Mouse (Mus musculus) cerebellum, adult 9-11 months (tissue): ENCODE measurements around the gene Tmem163.
A peak's percentile ranks its signal among the peaks of the same experiment; 100 is the strongest.

Experiments used
- DNase-seq: peaks from one replicate; pipeline ENCODE4 v3.0.0; 2022

The Tmem163 gene

DNA sequence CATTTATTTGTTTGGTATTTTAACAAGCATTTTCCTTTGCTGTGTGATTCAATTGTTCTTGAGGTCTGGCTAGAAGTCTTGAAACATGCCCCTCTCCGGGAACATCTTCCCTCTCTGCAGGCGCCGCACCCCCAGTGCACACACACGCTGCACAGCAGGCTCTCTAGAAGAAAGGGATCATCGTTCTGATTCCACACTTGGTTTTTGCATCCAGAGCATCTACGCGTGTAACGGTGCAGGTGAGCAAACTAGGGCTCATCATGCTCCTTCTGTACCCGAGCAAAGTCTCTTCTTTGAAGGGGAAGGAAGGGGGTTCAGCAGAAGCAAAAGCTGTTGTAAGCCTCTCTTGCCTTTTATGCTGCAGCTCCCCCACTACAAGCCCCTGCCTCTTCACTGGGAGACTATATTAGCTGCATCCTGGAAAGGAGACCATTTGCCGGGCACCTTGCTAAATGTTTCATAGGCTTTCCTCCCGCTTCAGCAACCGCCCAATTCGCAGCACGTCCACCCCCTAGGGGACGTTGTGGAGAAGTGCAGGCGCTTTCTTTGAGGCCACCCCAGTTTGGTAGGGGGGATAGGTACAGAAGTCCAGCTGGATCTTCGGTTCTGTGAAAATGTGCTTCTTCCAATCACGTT lies at the start of gene Tmem163:
Gene Tmem163, minus strand, starts transcription at position 51 of the 636 bp plus-strand sequence.
- peak; percentile 74 for DNase-seq

DNA sequence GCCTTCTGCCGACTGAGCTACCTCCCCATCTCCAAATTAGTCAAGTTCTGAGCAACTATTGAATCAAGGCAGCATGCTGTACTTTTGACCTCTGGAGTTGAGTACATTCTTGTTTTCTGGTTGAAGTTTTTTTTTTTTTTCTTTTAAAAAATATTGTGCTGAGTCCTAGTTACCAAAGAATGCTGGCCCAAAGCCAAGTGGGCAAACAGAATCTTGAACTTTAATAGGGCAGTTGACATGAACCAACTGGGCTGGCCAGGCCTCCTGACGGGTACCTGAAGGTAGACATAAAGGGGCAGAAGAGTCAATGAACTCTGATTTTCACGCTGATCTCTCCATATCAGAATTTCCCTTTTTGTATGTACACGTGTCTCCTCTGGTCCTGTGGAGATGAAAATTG lies 49.7 kb upstream of the Tmem163 start, which contains the start of gene Acmsd:
Gene Acmsd, plus strand, starts transcription at position 318 of the 400 bp plus-strand sequence.
- DNase-seq: no peak

DNA sequence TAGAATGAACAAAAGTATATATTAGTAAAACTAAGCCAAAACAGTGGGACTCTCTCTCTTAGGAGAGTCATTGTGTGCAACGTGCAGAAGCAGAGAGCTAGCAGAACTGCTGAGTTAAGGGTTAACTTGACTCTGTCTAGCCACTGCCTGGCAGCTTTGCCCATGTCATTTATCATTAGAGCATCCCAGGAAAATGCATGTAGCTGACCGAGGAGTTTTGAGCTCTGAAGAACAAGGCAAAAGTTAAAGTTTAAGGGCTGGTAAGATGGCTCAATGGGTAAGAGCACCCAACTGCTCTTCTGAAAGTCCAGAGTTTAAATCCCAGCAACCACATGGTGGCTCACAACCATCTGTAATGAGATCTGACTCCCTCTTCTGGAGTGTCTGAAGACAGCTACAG lies 44.2 kb upstream of the Tmem163 start:
- DNase-seq: no peak

- no peak for DNase-seq
These were observed 38.9 kb upstream of the Tmem163 start for GRCm38 (mm10) chr1:127718290-127718689.

- no peak for DNase-seq
These were observed 37.1 kb upstream of the Tmem163 start for GRCm38 (mm10) chr1:127716441-127716840.

- DNase-seq: no peak
These were observed 26.9 kb upstream of the Tmem163 start for GRCm38 (mm10) chr1:127706269-127706668.

- no peak for DNase-seq
These were observed 22.8 kb upstream of the Tmem163 start for GRCm38 (mm10) chr1:127702187-127702586.

DNA sequence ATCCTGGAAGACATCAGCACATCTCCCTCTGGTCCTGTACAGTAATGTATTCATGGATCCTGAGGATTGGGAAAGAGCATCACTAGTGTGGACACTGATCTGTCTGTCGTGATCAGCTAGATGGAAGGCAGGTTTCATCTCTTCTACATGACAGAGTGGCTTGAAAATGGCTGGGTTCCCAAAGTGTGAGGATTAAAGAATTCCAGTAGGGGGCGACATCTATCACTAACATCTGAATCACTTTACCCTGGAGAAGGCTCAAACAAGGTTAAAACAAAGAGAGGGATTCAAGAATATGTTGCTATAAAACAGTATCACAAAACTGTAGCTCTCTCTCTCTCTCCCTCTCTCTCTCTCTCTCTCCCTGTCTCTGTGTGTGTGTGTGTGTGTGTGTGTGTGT lies 17.2 kb upstream of the Tmem163 start:
- no peak for DNase-seq

- peak; percentile 86 for DNase-seq
These were observed 1.4 kb downstream of the Tmem163 start for GRCm38 (mm10) chr1:127677661-127678580.

- DNase-seq: peak; percentile 74
These were observed 2.2 kb downstream of the Tmem163 start for GRCm38 (mm10) chr1:127677131-127677631.

GRCm38 (mm10) chr1:127676516-127677099 lies 2.7 kb downstream of the Tmem163 start:
- peak; percentile 70 for DNase-seq

GRCm38 (mm10) chr1:127676116-127676515 lies 3.2 kb downstream of the Tmem163 start:
- peak; percentile 88 for DNase-seq

DNA sequence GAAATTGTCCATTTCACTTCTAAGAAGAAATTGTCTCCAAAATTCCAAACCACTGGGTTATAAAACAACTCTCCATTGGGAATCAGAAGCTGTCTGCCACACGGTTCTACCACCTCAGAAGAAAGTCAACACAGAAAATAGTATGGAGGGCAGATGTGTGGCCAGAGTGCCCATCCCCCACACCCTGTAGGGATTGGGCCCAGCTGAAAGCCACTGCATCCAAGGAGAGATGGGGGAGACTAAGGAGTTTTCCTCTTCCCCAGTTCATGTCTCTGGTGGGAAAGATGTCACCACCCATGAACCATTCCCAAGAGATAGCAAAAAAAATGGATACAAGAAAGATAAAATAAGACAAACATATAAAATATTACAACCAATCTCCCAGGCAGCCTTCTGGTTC lies 4.1 kb downstream of the Tmem163 start:
- peak; percentile 46 for DNase-seq

DNA sequence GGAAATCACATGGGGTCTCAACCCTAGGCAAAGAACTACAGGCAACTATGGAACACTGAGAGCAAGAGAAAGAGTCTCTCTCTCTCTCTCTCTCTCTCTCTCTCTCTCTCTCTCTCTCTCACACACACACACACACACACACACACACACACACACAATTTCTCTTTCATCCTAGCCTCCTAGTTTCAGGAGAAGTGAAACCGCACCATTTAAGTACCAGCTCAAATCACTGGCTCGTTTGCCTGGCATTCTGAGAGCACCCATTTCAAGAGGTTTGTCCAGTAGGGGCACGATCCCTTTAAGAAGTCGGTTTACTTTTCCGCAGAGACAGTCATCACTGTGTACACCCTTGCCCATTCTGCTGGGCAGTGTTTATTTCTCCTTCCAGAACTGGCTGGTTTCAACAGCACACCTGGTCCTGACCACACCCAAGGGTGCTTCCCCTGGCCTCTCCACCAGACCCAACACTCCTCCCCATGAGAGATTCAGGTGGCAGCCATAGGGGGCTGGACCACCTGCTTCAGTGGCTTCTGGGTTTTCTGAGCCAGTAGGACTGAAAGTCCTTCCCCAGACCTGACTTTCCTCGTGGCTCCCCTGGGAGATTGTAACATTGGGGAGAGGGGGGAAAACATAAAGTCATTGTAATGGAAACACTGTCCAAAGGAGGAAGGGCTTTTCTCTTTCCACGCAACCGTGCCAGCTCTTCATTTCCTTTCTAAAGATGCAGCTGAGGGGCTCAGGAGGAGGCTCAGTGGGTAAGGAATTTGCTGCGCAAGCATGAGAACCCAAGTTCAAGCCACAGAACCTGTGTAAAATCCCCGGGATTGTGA lies 5.9 kb downstream of the Tmem163 start:
- no peak for DNase-seq

- peak; percentile 55 for DNase-seq
These were observed 11.2 kb downstream of the Tmem163 start for GRCm38 (mm10) chr1:127668161-127668560.

GRCm38 (mm10) chr1:127667110-127667860 lies 12.1 kb downstream of the Tmem163 start:
- DNase-seq: peak; percentile 5

DNA sequence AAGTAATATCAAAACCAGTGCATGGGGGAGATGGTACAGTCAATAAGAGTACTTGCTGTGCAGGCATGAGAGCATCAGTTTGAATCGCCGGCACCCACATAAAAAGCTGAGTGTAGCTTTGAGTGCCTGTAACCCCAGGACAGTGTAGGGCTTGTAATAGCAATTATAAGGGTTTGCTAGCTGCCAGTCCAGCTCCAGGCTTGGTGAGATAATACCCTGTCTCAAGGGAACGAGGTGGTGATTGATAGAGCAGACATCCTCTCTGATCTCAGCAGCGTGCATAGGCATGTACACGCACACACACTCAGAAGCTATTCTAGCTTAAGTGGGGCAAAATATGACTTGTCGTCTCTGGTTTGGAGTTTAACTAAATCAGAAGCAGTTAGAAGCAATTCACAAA lies 13.1 kb downstream of the Tmem163 start:
- no peak for DNase-seq

DNA sequence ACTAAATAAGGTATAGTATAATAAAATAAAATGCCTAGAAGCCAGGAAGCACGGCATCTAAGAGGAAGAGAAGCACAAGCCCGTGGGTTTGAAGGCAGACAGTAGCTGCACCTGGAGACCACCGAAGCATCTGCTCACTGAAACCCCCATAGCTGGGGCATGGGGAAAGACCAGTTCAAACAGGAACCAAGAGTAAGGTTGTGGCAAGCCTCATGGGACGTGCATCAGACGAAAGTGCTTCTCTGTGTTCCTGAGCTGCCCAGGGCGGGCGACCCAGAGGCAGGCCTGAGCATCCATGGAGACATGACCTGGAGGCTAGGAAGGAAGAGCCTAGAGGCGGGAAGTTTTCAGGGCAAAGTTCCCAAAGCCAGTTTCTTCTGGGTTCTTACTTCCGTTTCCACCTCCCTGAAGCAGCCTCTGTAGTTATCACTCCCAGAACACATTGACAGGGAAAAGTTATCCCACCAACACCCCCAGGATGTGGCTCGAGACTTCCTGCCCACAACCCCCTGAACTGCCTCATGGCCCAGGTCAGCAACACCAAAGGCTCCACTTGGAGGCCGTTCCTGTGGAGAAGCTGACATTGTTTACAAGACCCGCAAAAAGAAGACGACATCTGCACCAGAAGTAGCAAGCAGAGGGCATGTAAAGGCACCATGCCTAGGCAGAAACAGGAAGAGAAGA lies 16.8 kb downstream of the Tmem163 start:
- no peak for DNase-seq

DNA sequence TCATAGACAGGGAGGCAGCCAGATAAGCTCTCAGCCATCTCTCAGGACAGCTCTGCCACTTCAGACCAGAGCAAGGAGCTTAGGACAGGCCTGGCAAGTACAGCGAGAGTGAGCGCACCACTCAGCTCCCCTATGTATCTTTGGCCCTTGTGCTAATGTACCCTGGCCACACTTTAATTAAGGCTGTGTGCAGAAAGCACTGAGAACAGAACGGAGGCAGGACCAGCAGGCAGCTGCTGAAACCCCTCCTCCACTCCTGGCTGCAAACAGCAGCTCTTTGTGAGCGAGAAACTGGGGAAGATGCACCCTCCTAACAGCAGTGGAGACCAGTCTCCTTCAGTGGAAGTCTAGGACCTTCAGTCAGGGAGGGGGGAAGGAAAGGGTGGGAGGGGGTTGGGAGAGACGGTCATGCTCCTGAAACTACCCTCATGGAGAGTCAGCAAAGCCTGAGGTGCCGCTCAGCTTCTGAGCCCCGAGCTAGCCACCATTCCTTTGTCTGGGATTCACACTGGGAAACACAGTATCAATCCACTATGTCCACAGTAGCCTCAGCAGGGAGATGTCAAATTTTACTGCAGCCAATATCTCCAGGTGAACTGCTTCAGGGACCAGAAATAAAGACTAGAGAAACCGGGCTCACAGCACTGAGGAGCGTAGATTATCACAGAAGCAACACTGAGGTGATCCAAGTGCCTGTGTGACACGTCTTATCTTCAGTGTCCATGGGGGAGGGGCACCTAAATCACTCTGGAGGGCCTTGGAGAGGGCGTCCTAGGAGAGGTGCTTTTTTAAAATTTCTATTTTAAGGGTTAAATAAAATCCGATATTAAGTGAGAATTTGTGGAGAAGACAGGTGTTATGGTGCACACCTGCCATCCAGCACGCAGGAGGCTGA lies 18.0 kb downstream of the Tmem163 start:
- DNase-seq: no peak

DNA sequence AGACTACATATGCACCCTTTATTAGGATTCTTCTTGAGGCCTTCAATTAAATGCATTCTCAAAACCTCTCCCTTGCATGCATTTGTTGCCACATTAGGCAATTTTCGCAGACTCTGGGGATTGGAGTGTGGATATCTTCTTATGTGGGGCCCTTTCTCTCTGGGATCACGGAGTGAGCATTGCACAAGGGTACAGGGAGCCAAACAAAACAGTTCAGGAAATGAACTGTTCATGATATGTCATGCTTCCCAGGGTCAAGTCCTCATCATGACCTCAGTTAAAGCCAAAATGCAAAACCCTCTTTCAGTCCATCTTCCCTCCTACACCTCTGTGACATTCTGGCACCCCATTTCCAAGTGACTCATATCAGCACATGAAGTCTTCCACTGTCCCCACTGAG lies 27.8 kb downstream of the Tmem163 start:
- no peak for DNase-seq
